Mouse (Mus musculus) embryo, embryonic 11 days (tissue): ENCODE measurements around the gene Mmrn2.
"Not testable (repeated sequence)": the region's sequence is repeated elsewhere in the genome, so short reads cannot be mapped to it uniquely, and the experiment has no call there.

Experiments used
- DNase-seq: peaks from one replicate; pipeline ENCODE4 v3.0.0-alpha.2; 2015

Gene Mmrn2

GRCm38 (mm10) chr14:34362726-34363445 is 12.4 kb upstream of the Mmrn2 start:
- peak; percentile 81 for DNase-seq

GRCm38 (mm10) chr14:34363490-34364253 is 11.6 kb upstream of the Mmrn2 start:
- DNase-seq: peak; percentile 72

GRCm38 (mm10) chr14:34364254-34365146 is 10.8 kb upstream of the Mmrn2 start:
- DNase-seq: not testable (repeated sequence)

GRCm38 (mm10) chr14:34365147-34365507 is 10.1 kb upstream of the Mmrn2 start:
- DNase-seq: no peak

GRCm38 (mm10) chr14:34370203-34370602 is 5.1 kb upstream of the Mmrn2 start:
- DNase-seq: no peak

- DNase-seq: no peak
Observed at GRCm38 (mm10) chr14:34370921-34371320, 4.3 kb upstream of the Mmrn2 start.

- DNase-seq: no peak
Observed at GRCm38 (mm10) chr14:34371763-34372162, 3.5 kb upstream of the Mmrn2 start.

- DNase-seq: peak; percentile 63
Observed at GRCm38 (mm10) chr14:34372646-34373045, 2.6 kb upstream of the Mmrn2 start.

- no peak for DNase-seq
Observed at GRCm38 (mm10) chr14:34373581-34373980, 1.7 kb upstream of the Mmrn2 start.

GRCm38 (mm10) chr14:34374577-34374976 is 688 bp upstream of the Mmrn2 start, which contains the start of gene Sncg:
Gene Sncg (minus strand): TSS chr14:34374789.
- peak; percentile 54 for DNase-seq

GRCm38 (mm10) chr14:34375941-34376340 is 676 bp downstream of the Mmrn2 start:
- DNase-seq: no peak

GRCm38 (mm10) chr14:34377121-34377520 is 1.9 kb downstream of the Mmrn2 start:
- DNase-seq: no peak

- peak; percentile 77 for DNase-seq
Observed at GRCm38 (mm10) chr14:34378560-34379331, 3.5 kb downstream of the Mmrn2 start.

GRCm38 (mm10) chr14:34382921-34383704 is 7.8 kb downstream of the Mmrn2 start:
- no peak for DNase-seq

- DNase-seq: no peak
Observed at GRCm38 (mm10) chr14:34393295-34393694, 18.0 kb downstream of the Mmrn2 start.

- DNase-seq: no peak
Observed at GRCm38 (mm10) chr14:34397871-34398270, 22.6 kb downstream of the Mmrn2 start.

GRCm38 (mm10) chr14:34398901-34399300 is 23.6 kb downstream of the Mmrn2 start:
- DNase-seq: no peak

GRCm38 (mm10) chr14:34399301-34399700 is 24.0 kb downstream of the Mmrn2 start:
- no peak for DNase-seq

GRCm38 (mm10) chr14:34400021-34400420 is 24.8 kb downstream of the Mmrn2 start:
- no peak for DNase-seq

- DNase-seq: peak; percentile 69
Observed at GRCm38 (mm10) chr14:34401135-34401534, 25.9 kb downstream of the Mmrn2 start.

GRCm38 (mm10) chr14:34402871-34403270 is 27.6 kb downstream of the Mmrn2 start:
- DNase-seq: no peak

- DNase-seq: no peak
Observed at GRCm38 (mm10) chr14:34403424-34403823, 28.2 kb downstream of the Mmrn2 start.
